Mouse (Mus musculus) retina, adult 2 months (tissue): ENCODE data around the gene Bckdhb.
"Not testable (repeated sequence)": the region's sequence is repeated elsewhere in the genome, so short reads cannot be mapped to it uniquely, and the experiment has no call there.

Experiments
- DNase-seq: peaks from one replicate; pipeline ENCODE4 v3.0.0-alpha.2; 2012; ENCODE audit warnings: low read depth, low spot score

Gene Bckdhb

DNA sequence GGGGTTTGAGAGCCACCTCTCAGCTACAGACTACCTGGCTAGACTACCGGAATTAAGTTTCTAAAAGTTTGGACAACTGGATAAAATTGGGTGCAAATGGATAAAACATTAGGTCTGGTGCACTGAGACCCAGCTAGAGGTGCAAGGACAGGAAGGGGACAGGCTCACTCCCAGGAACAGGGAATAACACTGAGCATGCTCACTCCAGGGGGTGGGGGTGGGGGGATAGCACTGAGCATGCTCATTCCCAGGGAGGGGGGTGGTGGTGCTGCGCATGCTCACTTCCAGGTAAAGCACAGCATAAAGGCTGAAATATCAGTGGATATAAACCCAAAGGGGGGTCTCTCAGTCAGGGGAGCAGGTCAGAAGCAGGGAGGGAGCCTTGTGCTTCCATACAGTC is 120.7 kb downstream of the Bckdhb start:
- no peak for DNase-seq

DNA sequence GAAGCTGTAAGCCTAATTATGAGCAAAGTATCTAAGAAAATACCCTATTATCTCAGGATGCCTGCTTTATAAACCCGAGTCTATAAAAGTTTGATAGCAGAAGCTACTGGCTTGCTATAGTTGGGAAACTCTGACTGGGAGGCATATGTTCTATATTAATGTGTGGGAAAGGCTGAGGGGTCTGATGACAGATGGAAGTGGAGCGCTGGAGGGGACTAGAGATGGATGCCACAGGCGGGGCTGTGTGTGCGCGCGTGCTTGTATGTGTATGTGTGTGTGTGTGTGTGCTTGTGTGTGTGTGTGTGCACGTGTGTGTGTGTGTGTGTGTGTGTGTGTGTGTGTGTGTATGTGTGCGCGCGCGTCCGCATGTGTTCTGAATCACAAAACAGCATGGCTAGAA is 121.4 kb downstream of the Bckdhb start:
- DNase-seq, result no peak

DNA sequence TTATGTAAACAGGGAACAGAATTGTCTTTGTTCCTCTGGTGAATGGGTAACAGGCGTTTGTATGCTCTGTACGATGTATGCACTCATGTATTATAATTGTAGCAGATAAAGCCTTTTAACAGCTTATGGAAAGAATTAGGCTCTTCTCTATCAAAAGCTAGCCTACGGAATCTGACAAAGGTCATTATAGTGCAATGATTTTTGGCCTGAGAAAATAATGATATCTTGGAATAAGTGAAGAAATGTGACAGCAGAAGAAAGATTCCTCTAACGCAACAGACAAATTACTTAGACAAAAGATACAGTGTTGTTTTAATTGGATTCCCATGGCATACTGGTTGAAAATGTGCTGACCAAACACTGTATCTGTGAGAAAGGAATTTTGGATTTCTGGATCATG is 122.0 kb downstream of the Bckdhb start:
- no peak for DNase-seq

DNA sequence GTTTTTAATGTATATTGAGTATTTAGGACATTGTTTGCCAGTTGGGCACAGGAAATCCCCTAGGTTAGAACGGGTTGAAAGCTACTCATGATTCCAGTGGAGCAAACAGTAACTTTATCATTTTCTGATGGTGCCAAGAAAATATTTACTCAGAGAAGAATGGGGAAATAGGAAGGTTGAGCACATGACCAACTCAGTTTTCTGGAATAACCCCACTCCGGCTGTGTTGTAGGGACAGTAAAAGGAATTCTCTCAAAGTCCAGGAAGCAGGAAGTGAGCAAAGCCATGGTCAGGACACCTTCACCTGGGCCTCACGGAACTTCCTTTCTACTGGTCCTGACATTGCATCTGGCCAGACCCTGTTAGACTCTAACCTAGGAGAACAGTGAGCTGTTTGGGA is 122.5 kb downstream of the Bckdhb start:
- no peak for DNase-seq

DNA sequence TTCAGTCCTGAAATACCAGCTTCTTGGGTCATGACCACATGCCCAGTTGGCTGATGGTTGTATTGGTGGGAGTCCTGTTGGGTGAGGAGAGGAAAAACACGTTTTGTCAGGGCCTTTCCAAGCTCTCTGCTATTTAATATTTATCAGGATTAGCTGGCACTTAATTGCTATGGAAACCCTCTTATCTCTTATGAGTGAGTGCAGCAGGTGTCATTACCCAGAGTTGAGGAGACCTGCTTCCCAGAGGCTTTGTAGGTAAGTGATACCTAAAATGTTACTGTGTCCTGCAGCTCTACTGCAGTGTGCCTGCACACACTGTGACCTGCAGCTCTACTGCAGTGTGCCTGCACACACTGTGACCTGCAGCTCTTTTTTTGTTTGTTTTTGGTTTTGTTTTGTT is 124.2 kb downstream of the Bckdhb start:
- DNase-seq, result no peak

DNA sequence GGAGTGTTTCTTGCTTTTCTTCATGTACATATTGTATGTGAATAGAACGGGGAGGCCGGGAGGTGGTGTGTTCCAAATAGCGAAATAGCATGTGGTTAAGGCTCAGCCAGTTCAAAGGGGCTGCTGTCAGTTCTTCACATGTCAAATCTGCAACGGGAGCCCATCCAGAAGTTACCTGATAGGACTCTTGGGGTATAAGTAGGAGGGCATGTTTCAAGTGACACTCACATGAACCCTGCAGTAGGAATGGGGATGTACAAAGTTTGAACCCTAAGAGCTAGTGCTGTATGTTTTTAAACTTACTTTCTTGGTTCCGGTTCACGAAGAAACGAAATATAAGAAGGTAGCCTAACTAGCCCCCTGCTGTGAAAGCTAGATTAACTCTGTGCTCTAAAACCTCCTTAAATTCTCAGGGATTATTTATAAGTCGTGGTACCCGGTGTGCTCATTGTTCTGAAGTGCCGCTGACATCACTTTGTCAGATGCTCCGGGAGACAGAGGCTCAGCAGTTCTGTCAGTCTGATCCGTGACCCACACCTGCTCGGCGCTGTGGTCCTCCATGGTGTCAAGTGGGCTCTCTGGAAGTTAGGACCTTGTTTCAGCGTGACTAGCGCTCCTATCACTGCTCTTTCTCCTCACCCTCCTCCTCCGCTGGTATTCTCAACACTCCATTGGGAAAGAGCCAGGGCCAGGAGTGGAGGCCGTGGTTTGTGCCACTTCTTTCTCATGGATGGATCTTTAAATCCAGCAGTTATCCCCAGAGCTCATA is 126.1 kb downstream of the Bckdhb start:
- no peak for DNase-seq

DNA sequence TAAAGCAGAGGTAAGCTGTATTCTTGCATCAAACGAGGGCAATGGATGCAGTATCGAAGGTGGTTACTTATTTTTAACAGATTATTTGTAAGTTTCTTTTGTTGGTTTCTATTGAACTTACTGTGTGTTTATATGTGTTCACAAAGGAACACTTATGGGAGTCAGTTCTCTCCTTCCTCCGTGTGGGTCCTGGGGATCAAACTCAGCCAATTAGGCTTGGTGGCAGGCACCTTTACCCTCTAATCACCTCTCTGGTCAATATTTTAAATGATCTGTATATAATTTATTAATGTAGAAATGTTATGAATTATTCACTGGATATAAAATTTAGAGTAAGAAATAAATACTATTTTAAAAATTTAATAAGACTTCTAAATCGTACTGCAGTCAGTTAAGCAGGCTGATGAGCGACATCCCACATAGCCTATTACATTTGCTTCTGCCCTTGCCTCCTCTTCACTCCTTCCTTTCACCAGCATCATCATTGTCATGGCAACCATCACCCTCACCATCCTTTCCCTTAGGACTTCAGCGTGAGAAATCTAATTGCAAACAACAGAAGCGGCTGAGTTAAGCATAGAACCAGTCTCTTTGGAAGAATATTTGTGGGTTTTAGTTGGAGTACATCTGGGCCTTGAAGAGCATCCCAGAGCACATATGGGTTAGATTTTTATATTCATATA is 130.3 kb downstream of the Bckdhb start:
- DNase-seq, result no peak

DNA sequence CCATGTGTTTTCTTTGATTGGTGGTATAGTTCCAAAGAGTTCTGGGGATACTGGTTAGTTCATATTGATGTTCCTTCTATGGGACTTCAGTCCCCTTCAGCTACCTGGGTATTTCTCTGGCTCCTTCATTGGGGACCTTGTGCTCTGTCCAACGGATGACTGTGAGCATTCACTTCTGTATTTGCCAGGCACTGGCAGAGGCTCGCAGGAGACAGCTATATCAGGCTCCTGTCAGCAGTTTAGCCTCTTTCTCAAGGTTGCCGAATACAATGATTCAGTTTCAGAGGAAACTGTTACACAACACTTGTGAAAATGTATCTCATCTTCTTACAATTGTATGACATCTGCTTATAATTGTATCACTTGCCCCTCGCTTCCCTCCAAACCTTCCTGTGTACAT is 135.8 kb downstream of the Bckdhb start:
- not testable (repeated sequence) for DNase-seq

DNA sequence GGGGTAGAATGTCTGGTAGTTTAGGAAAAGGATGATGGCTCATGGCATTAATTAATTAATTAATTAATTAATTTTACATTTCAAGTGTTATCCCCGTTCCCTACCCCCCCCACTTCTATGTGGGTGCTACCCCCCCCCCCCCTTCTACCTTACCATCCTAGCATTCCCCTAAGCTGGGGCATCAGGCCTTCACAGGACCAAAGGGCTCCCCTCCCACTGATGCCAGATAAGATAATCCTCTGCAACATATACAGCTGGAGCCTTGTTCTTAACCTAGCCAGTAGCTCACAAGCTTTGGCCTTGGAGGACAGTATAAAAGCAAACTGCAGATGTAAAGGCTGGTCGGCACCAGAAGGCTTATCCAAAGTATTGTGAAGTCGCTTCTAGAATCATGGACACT is 138.7 kb downstream of the Bckdhb start:
- no peak for DNase-seq

DNA sequence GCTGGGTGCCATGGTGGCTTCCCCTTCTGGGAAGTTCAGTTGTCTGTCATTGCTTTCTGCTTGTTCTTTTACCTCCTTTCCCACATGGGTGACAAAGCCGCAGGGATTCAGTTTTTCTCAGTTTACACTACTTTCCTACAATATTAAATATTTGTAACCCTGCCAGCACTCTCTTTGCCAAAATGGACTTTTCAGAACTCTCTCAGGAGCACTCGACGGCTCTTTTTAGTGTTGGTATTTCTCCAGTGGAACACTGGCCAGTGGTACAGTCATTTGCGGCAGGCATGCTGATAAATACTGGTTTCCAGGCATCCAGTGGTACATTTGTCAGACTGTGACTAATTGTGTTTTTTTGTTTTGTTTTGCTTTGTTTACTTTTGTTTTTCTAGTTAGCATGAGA is 139.2 kb downstream of the Bckdhb start:
- no peak for DNase-seq

DNA sequence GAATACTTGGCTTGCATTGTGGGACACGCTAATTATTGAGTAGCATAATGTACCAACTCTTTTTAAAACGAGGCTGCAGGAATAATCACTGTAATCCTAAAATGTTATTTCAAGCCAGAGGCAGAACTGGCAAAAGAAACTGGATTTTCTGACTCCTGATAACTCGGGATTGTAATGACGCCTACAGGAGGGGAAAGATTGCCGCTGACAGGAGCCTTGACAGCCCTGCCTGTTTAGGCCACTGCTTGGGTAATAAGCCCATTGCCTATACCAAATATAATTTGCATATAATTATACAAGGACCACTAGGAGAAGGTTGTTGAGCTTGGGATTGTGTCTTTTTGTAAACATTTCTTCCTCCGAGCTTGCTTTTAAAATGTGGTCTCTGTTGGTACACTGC is 145.3 kb downstream of the Bckdhb start:
- DNase-seq, result no peak

DNA sequence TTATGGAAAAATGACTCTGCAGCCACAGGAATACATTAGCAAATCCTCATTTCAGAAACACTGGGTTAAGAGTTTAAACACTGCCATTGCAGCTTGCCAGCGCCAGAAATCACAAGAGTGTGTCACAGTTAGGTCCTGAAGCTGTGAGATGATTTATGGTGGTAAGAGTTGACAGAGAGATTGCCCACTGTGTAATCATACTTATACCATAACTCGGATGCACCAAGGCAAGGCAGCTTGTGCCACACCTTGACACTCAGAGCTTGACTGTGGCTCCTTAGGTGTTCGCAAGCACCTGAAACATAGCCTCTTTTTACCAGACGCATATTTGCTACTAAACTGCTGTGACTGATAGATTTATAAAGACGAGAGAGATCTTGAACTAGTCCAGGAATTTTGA is 145.8 kb downstream of the Bckdhb start:
- no peak for DNase-seq

DNA sequence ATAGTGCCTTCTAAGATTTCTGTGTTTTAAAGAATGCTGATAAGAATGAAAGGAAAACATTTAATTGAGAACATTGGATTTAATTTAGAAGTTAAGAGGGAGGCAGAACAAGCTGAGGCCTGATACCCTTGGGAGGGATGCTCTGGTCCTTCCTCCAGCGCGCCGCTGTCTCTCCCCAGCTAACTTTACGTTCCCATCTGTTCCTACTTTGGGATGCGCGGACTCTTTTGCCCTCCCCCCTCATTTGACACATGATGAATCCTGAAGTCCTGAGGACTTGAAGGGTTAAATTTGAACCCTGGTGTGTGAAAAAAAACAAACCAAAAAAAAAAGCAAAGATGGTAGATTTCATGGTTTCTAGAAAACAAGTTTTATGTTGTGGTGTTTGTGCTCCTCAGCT is 147.6 kb downstream of the Bckdhb start:
- DNase-seq, result no peak

DNA sequence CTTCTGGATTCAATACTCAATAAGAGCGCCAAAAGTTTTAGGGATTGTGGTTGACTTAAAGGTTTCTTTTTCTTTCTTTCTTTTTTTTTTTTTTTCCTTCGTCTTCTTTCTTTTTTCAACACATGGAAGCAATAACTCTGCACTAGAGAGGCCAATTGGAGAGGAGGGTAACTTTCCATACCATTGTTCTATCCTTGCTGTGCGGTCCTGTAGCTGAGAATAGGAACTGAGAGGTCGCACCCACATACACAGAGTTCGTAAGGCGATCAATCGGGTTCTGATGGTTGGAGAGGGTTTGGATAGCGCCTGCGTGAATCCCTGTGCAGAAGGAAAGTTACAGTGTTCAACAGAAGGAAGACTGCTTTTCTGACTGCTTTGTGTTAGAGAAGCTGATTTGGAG is 148.3 kb downstream of the Bckdhb start:
- DNase-seq, result no peak

DNA sequence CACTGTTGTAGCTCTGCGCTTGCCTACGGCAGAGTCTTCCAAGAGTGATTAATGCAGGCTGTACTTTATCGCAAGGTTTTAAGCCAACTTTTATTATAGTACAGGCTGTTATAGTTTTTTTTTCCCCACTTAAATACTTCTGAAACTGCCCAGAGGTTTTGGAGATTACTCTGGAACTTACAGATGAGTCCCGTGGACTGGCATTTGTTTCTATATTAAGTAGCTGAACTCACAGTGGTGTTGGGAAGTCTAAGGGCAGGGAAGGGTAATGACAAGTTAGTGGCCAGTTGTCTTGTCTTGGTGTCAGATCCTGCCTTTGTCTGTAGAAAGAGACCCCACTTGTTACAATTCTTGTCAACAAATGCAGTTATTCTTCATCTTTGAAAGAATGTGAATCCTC is 158.6 kb downstream of the Bckdhb start:
- DNase-seq, result no peak

DNA sequence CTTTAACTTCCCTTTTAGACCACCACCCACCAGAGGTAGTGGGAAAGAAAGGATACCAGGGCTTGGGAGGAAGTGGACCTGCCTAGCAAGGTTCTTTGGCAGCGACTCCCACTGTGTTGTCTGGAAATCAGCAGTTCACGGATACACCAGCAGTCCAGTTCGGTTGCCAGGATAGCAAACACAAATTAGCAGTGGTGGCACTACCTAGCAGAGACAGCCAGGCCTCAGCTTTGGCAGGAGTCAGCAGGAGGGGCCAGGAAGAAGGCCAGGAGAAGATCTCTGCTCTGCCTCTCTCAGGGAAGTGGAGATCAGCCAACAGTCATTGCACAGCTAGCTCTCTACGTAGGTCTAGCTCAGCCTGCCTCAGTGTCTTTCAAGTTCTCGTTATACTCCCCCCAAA is 159.7 kb downstream of the Bckdhb start:
- no peak for DNase-seq

DNA sequence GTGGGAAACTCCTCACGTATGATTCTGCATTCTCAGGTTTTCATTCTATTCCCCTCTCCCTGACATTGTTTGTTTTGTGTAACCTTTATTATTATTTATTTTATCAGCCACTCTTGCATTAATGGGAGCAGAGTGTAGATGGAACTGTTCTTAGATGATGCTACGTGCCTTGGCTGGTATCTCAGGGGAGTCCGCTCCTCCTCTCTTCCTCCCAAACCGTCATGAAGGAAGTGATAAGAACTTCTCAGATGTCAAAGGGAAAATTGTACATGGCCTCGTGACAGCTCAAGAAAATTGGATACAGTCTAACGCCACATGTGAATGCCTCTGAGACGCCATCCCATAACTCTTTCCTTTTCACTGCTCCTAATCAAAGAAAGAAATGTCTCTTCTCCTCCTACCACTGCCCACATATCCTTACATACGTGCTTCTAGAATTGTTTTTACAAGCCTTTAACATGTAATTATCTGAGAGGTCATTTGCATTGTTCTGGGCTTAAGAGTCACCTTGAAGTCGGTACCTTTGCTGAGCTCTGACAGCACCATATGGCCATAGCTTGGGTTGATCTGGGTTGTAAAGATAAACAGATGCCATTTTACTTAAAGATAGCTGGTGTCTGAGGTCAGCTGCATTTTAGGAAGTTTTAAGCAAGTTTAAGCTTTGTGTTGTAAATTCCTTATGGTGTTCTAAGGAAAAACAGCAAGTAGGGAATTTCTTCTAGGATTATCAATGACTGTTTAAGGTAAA is 165.5 kb downstream of the Bckdhb start:
- no peak for DNase-seq

DNA sequence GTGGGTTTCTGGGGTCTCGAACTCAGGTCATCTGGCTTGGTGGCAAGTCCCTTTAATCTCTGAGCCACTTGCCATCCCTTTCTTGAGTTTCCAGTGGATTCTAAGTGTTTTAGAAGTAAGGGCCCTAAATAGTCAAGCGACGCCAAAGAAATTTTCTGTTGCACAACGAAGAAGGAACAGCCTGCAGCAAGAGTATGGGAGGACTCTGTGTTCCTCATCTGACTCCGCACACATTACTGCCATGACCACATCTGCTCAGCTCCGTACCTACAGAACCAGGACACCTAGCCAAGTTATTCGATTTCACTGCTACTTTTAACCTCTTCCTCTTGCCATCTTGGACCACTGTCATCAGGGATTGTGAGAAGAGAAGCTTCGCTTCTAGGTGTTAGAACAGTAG is 168.0 kb downstream of the Bckdhb start:
- no peak for DNase-seq

DNA sequence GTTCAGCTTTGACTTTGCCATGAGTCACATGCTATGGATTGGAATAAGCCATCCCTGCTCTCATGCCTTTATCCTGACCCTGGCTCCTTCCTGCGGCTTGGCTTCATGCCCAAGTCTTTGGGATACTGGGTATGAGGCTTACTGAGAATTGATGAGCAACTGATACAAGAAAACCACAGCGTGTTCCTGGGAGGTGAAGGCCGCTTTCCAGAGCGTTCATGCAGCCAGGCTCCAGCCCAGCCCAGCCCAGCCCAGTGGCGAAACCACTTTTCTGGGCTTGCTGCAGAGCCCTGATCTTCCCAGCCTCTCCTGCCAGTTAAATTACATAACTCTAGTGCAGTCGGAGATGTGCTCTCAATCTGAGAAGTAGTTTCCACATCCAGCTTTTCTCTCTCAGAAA is 169.2 kb downstream of the Bckdhb start:
- no peak for DNase-seq

DNA sequence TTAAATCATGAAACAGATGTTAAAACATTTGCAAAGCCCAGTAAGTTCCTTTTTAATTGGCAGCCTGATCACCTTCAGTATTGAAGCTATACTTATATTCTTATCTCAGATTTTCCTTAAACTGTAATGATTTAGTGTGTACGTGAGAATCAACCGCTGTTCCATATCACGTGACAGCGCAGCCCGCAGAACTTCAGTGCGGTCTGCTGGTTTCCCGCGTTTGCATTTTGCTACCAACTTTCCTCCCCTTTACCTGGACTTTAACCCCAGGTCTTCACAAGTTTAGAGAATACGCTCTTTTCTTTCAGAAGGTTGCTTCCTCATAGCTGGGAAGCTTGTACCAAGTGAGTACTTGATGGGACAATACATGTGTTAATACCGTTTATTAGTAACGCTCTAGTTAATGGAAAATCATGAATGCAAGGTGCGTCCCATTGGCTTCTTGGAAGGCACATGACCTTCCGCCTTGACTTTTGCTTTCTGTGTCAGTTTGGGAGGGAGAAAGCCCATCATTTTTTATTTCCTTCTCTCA is 171.6 kb downstream of the Bckdhb start:
- no peak for DNase-seq

DNA sequence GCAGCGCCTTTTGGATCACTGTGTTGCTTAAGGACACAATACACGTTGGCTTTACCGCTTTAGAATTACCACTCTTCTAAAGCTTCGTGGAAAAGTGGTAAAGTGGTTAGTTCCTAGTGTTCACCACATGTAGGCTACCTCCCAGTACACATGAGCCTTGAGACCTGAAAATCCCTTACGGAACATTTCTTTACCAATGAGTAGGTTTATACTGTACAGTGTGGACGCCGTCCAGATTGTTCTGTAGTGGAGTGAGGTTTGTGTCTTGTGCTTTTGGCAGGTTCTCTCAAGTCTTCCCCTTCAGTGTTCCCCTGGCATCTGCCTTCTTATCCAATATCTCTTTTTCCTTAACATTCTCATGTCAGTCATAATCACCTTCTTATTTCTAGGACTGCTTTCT is 178.4 kb downstream of the Bckdhb start:
- no peak for DNase-seq

DNA sequence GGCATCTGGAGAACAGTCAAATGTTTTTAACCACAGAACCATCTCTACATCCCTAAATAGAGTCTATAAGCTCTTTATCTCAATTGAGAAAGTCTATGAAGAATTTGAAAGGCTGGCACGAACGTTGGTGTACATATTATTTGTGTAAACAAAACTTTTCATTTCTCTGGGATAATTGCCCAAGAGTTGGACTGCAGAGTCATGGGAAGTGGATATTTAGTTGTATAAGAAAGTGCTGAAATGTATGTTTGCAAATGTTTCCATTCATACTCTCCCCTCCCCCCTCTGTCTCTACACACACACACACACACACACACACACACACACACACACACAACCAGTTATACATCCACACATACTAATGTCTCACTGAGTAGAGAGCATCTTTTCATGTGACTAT is 181.5 kb downstream of the Bckdhb start:
- no peak for DNase-seq
